Mouse (Mus musculus) forelimb bud, embryonic 11.5 days (tissue): Measurements from ENCODE around the gene Asl.

Experiments
- DNase-seq: peaks from one replicate; pipeline ENCODE4 v3.0.0-alpha.2; 2012; ENCODE audit warnings: low read depth, low spot score

Gene Asl

GRCm38 (mm10) chr5:130007344-130007743 lies 21.7 kb downstream of the Asl start:
- no peak for DNase-seq

DNA sequence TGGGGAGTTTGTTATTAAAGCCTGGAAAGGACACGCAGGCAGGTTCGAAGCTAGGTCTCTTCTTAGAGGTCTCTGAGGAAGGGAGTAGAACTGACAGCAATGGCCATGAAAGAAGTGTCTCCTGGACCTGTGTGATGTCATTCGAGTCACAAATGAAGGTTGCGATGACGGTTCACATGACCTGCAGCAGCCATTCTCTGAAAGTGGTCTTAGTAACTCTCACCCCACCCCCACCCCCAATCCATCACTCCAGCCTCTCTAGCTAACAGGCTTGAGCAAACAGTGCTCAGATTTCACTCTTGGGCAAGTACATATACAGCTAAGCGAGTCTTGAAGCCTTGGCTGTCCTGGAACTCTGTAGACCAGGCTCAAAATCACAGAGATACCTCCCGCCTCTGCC lies 25.8 kb downstream of the Asl start:
- DNase-seq: peak; percentile 26

DNA sequence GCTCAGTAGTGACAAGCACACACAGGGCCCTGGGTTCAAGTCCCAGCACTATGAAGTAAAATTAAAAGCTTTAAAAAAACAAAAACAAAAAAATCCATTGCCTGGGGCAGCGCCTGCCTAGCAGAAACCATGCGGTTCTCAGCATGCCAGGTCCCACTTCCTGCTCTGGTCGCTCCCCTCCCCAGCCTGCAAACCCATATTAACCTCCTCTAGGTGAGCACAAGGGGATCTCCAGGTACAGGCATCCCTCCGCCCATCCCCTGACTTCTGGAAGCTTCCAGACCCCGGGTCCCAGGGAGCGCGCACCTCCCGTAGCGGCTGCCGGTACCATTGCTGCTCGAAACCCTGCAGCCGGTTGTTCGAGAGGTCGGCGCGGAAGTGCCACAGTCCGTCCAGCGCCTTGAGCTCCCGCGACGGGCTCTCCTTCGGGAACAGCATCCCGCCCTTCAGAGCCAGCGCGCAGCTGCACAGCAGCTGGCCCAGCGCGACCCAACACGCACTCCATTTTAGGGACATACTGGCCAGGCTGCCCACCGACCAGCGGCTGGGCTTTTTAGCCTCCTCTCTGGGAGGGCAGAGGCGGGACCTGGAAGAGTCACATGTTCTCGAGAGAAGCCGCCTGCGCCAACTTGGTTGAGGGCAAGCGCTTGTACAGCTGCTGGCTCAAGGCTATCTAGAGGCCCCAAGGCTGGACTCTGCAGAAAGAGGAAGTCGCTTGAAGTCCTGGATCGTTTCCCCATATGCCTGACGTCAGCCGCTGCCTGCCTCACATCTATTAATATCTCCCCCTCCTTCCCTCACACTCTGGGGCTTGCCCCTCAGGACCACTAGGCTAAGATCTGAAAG lies 26.5 kb downstream of the Asl start, which contains the start of gene Gusb:
TSS of gene Gusb (minus strand) at position 749 of the 846 bp plus-strand sequence.
- peak; percentile 82 for DNase-seq

DNA sequence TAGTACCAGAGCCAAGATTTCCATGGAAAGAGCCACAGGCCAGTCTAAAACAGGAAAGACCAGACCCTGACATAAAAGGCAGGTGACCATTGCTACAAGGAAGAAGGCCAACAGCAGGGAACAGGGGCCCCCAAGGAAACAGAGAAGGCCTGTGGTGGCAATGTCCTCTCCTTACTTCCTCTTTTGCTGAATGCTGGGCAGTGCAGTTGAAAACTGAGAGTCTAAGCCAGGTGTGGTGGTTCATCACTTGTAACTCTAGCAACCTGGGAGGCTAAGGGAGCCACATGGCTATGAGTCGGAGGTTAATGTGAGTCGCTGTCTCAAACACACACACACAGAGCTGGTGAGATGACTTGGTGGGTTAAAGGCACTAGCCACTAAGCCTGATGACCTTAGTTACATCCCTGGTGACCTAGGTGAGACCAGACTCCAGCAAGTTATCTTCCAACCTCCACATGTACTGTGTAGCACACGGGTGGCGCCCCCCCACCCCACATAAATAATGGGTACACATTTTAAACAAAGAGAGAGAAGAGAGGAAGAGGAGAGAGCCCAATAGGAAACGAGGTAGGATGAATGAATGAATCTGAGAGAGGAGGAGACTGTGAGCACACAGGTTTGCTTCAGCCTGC lies 27.6 kb downstream of the Asl start:
- no peak for DNase-seq

GRCm38 (mm10) chr5:130000735-130001134 lies 28.3 kb downstream of the Asl start:
- DNase-seq: no peak

DNA sequence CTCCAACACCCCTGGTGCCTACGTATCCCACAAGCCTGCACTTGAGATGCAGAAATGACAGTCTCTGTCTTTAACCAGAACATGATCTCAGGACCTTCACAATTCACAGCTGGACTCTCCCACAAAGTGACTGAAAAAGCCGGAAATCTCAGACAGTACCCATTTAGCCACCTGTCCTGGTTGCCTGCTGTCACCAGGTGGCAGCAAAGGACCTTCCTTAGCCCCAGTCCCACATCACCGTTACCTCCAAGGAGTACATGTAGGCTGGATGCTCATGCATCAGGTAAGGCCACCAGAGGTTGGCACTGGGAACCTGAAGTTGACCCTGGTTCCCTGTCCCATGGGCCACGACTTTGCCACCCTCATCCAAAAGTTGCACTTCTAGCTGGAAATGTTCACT lies 29.9 kb downstream of the Asl start:
- peak; percentile 65 for DNase-seq

DNA sequence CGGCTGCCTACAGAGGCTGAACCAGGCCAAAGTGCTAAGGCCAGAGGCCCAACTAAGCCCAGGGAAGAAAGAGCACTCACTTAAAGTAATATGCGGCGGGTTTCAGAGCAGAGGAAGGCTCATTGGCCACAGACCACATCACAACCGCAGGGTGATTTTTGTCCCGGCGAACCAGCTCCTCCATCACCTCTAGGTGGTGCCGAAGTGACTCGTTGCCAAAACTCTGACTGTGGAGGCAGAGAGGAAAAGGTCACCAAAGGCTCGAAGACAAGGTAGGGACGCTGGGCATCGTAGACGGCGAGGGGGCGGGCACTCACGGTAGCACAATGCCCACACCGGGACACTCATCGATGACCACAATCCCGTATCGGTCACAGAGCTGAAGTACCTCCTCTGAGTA lies 31.3 kb downstream of the Asl start:
- DNase-seq: no peak

DNA sequence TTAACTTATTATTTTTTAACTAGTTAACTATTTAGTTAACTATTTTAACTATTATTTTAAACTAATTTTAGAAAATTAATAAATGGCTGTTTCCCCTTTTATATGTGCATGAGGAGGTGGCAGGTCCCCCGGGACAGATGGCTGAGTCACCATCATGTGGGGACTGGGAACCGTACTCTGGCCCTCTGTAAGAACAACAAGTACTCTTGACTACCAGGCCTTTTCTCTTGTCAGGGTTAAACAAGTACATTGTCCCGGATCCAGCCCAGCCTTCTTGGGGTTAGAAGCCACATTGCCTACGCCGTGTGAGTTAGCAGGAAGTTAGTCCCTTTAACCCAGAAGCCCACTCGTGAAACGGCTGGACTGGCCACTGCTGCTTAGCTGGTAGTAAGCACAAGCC lies 34.1 kb downstream of the Asl start:
- DNase-seq: no peak

GRCm38 (mm10) chr5:129993374-129993773 lies 35.7 kb downstream of the Asl start:
- DNase-seq: no peak

DNA sequence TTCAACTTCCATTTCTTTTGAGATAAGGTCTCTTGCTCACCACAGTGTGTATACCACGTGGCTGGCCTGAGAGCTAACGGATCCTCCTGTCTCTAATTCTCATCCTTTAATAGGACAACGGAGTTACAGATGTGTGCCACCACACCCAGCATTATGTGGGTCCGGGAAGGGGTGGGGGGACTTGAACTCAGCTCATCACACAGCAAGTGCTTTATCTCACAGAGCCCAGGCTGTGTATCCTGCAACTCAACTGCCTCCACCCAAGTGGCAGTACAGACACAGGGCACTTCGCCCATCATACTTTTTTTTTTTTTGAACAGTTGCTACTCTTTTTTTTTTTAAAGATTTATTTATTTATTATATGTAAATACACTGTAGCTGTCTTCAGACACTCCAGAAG lies 37.1 kb downstream of the Asl start:
- DNase-seq: no peak

GRCm38 (mm10) chr5:129989376-129989775 lies 39.7 kb downstream of the Asl start:
- DNase-seq: no peak

- no peak for DNase-seq
These were observed 48.8 kb downstream of the Asl start for GRCm38 (mm10) chr5:129980216-129980615.

- DNase-seq: no peak
These were observed 50.4 kb downstream of the Asl start for GRCm38 (mm10) chr5:129978608-129979007.

- no peak for DNase-seq
These were observed 51.3 kb downstream of the Asl start for GRCm38 (mm10) chr5:129977768-129978167.

DNA sequence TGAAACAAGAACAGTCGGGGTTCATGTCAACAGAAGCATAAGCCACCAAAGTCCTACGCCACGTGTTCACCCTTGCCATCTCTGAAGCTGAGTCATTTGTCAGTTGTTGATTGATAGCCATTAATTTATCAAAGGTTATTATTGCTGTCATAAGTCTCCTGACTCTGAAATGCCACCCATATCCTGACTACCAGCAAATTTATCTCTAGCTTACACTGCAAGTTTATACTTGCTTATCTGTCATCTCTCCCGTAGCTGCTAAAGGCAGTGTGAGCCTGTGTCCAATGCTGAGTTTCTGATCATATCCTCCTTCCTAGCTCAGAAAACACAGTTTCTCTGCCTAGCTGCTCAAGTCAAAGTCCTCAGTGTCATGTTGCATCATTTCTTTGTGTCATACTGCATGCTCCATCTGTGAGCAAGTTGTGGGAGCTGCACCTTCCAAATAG lies 54.2 kb downstream of the Asl start:
- no peak for DNase-seq

DNA sequence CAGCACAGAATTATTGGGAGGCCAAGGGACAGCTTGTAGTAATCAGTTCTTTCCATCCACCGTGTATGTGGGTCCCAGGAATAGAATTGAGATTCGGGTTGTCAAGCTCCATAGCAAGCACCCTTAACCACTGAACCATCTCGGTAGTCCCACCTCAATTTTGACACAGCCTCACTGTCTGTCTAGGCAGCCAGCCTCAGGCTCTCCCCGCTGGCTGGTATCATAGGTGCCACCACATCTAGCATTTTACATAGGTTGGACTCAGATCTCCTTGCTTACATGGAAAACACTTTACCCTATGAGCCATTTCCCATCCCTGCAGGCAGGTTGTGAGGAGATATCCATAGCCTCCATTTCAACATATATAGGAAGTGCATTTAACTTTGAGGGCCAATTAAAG lies 54.7 kb downstream of the Asl start:
- DNase-seq: no peak

DNA sequence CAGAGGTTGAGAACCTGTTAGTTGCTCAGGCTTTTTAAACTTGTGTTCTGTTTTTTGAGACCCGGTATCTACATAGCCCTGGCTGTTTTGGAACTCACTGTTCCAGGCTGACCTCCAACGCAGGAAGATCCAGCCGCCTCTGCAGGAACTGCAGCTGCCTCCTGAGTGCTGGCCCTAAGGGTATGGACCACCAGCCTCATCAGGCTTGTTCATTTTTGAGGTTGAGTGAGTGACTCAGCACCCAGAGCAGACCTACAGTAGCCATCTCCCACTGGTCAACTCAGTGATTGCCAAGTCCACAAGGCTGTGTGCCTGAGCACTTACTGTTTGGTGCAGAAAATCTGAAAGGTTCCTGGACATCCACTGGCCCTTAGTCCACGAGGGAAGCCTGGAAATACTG lies 57.6 kb downstream of the Asl start:
- DNase-seq: no peak

DNA sequence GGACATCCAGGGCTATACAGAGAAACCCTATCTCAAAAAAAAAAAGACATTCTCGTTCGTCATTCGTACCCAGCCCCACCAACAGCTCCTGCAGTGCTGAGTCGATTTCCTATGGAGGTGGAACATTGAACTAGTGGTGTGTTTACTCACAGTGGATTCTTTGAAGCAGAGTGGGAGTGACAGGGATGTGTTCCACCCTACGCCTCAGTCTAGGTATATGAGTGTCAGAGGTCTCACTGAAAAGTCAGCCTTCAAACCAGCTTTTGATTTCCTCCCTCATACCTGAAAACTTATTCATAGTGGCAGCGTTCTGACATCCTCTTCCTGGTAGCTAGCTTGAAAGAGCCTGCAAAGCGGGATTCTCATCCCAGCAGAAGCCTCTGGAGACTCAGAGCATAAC lies 60.6 kb downstream of the Asl start:
- DNase-seq: no peak

- DNase-seq: no peak
These were observed 62.6 kb downstream of the Asl start for GRCm38 (mm10) chr5:129966448-129966847.

- no peak for DNase-seq
These were observed 65.8 kb downstream of the Asl start for GRCm38 (mm10) chr5:129963224-129963623.
